Mouse (Mus musculus): ENCODE measurements at regions not wholly inside any gene's neighbourhood (a gene's known extent, or its start where the extent isn't known, plus 50 kb on each side); places are given as distances from the start of the nearest gene placed in this dataset.

DNA sequence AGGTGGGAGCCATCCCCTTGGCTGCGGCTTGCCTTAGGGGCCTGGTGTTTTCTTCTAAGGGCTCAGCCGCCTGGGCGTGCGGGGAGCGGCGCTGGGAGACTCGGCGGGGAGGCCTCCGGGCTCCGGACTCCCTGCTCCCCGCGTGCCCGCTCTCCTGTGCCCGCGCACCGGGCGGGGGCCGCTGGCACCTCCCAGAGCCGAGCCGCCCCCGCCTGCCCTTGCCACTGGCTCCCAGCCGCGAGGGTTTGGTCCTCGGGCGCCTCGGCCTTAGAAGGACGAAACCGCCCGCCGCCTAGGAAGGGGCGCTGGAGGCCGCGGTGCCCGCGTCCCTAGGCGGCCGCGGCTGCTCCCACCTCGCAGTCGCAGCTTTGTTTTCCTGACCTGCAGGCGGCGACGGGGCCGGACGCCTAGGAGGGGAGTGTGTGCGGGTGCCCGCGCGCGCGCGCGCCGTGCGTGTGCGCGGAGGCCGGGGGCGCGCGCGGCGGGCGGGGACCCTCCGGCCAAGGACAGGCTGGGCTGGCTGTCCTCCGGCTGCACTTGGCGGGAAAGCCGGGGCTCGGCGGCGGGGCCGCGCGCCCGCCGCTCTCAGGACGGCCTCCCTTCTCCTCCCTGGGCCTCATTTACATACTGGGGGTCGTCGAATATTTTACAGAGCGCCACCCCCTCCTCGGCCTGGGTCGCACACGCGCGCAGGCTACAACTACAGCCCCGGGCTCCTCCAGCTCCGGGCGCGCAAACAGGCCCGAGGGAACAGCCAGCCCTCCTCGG lies 227.1 kb downstream of the Mef2c start:
- no peak for DNase-seq (ENCODE audit: low spot score)

DNA sequence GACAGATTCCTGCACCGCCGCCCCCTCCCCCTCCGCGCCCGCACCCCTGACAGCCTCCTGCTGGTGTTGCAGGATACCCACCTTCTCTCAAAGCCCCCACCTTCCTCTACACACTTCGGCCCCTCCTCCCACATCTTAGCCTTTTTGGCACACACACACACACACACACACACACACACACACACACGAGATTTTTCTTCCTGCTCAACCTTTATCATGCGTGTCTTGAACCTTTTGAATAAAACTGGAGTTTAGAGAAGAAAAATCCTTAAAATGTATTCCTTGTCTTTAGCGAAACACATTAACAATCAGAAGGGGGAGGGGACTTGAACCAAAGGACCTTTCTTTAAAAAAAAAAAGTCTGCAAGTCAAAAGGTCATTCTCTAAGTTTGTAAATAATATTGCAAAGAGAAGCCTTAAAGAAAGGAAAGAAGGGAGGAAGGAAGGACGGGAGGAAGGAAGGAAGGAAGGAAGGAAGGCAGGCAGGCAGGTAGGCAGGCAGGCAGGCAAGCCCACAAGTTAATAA lies 227.7 kb downstream of the Mef2c start:
- DNase-seq (ENCODE audit: low spot score), result no peak

DNA sequence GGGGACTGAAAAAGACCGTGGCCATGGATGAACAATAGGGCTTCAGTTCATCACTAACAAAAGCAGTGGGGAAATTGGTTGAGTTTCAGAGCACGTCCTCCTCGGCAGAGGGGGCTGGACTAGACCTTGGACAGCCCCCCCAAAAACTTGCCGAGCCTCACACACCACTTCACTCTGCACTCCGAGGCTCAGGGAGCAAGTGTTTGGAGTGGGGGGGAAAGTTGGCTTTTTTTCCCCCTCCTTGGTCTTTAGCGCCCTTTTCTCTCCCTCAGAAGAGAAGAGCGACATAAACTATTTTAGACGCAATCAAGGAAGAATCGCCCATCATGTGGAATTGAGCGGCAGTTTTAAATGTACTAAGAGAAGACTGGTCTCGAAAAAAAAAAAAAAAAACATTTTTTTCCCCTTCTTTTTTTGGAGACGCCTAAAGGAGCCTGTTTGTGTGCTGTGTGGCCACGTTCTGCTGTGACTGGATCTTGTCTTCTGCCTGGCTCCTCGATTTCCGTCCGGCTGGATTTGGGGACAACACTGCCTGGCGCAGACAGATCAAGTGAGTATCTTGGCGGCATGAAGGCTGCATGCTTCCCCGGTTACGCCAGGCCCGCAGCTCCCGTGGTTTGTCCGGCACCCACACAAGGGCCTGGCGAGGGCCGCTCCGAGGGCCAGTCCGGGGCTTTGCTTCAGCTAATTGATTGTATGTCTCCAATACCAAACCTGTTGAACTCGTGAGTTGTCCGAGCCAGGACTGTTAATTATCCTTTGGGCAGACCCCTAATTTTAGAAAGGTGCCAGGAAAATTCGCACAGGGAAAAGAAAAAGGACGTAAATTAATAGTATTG lies 228.7 kb downstream of the Mef2c start:
- no peak for DNase-seq (ENCODE audit: low spot score)

DNA sequence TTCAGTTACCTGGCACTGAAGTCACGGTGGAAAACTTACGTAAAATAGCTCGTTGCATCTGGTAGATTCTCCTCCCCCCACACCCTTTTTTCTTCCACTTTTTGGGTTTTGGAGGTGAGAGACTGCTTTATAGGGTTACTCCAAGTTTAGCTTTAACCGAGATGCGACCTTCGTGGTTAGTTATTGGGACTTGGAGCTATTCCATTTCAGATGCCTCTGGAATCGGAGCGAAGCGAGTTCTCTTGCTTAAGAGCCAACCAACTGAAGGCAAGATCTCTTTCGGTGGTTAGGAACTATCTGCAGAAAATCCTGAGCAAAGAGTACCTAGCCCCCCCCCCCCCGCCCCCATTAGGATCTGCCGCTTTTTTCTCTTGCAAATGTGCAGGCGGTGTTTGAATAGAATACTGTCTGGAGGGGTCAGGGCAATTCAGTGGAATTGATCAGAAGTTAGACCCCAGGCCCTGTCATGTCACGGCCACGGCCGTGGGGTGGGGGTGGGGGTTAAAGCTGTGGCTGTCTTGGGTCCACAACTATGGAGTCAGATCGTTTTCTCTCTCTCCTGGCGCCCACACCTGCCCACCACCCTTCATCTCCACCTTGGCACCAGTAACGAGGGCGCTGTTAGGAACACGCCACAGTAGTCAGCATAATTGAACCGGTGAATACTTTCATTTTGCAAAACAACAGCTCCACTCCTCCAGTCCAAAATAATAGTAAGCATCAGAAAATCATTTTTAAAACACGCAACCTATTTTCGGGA lies 229.6 kb downstream of the Mef2c start:
- DNase-seq (ENCODE audit: low spot score), result no peak

DNA sequence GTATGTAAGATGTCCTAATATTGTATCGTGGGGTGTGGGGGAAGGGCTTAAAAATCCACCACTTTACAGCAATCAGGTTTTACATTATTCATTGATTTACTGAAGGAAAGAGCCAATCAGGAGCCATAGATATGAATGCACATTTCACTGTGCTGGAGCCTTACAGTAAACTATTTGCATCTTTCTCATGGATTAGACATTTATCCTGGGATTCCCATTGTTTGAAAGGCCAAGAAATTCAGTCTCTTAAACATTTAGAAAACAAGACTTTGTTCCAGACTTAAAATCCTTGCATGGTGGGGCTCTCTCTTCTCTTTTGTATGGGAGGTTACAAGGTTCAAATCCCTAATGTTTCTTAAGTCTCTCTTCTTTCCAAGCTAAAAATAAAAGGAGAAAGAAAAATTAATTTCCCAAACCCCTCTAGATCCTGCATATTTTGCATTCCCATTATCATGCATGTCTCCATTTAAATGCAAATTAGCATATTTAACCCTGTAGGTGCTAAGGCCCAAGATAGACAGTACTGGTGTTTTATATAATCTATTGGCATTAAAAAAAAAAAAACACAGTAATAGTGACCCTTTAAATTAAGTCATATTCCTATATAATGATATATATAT lies 230.3 kb downstream of the Mef2c start:
- no peak for DNase-seq (ENCODE audit: low spot score)

DNA sequence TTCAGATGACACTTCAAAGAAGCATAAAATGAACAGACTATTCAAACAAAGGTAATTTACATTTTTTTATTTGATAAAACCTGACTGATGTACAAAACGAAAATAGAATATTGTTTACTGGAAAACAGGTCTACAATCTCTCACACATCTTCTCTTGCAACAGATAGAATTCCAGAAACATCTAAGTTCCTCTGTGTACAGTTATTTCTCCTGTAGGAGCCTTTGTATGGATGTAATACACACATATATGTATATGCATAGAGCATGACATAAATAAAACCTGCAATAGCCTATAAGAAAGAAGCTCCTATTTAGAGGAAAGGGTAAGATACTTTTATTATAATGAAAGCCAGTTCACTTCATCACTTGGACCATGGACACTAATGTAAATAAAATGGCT lies 230.8 kb downstream of the Mef2c start:
- no peak for DNase-seq (ENCODE audit: low spot score)

DNA sequence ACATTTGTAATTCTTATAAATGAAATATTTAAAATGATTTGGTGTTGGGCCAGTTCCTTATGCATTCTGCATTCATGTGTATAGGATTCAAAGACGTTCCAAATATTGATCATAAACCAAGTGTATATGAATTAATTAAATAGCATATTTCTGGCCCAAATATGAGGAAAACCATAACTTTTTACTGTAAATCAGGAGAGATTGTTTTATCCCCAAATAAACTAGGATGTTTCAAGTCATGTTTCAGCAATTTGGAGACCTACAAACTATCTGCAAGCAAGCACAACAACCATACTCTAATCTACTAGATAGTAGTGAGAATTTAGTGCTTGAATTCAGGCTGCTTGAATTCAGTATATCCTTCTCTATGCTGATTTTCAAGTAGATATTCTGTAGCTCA lies 231.3 kb downstream of the Mef2c start:
- no peak for DNase-seq (ENCODE audit: low spot score)

DNA sequence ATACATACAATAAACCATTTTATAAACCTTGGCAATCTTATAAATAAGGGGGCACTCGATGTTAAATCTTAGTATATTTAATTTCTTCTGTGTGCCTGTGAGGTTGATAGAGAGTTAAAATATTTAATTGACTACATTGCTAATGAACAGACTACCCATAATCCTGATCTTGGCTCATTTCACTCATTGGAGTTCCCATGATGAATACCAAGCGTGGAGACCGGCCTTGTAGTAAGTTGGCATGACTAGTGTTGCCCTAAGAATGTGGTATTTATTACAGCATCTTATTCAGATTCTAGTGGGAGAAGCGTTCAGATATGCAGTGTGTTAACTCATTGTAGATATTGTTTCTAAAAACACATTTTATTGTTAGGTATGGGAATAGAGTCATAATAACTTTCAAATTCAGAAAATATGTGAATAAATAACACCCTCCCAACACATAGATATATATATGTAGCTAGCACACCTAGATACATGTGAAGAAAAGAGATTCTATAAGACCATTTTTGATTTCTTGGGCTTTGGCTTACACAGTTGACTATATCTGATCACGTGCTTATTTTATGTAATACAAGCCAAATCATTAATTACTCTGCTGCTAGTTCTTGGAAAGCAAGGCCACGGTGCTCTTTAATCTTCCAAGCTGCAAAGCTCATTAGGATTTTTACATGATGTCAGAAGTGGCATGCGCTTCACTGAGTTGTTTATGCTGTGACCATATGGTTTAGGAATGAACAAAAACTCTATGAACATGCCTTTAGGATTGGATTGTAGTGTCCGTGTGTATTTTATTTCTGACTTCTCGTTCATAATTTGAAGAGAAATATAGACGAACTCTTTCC lies 232.0 kb downstream of the Mef2c start:
- no peak for DNase-seq (ENCODE audit: low spot score)

DNA sequence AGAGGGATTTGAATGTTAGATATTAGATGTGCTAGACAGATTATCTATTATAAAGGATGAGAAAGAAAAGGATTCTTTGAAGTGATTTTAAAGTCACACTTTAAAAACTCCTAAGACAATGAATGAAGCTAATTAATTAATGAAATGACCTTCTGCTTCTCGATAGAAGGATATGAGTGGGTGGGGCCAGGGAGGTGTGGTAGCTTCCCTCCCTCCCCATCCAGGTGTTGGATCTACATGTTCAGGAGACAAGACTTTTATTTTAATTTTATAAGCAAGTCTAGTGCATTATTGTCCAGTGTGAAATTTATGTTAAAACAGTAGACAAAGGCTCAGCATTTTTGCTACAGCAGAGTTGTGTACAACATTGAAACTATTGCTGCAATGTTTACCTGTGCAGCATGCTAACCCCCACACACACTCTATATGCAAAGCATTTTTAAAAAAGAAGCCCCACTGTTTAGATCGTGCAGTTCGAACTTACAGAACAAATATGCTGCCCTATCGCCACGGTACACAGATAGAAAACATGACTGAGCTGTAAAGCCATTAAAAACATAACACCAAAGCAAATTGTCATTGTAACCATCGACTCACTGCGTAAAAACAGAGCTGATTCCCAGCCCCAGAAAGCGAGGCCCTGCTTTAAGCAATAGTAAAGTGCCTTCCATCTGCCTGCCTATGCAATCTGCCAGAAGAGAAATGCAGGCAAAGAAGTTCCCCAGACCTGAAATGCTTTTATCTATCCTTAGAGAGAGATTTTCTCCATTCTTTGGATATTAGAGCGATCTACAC lies 233.4 kb downstream of the Mef2c start:
- no peak for DNase-seq (ENCODE audit: low spot score)

DNA sequence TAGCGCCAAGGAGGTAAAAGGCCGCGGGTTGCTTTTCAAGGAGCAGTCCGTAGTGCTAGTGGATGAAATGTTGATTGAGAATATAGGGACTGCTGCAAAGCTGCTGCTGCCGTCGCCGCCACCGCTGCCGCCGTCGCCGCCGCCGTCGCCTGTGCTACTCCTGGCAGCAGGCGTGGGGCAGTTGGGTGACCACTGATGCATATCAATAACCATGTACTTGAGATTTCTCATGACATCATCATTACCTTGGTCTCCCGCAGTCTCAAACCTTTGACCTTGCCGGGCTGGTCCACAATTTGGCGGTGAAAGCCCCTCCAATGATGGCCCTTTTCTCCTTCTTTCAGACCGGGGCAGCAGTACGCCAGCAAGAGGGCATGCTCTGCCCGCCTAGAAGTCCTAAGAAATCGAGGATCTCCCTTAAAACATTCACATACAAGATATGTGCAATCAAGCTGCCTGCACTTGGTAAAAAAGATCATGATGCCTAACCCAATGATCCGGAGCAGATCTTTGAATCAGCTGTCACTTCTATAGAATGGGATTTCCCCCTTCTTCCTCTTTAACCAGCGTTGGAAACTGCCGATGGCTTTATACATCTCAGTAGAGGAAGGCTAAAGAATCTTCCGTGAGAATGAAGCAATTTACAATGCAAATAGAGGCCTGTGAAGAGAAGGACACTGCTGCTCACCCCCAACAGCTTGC lies 234.1 kb downstream of the Mef2c start:
- no peak for DNase-seq (ENCODE audit: low spot score)

DNA sequence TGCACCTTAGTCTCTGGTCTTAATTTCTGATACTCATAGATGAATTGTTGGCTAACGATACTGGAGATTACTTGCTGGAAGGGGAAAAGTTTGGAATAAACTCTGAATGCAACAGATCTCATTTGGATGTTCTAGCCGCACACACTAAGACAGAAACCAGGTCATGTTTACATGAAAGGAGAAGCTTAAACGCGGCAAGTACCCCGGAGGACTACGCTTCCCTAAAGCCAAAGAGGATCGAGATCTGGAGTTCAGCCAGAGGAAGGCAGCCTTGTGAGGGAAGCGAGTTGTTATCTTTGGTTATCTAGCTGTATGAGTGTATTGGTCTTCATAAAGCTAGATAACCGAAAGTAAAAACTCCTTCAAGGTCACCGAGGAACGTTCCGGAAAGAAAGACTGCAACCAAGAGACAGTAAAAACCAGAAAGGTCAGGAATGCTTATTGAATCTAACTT lies 234.7 kb downstream of the Mef2c start:
- DNase-seq (ENCODE audit: low spot score), result no peak

DNA sequence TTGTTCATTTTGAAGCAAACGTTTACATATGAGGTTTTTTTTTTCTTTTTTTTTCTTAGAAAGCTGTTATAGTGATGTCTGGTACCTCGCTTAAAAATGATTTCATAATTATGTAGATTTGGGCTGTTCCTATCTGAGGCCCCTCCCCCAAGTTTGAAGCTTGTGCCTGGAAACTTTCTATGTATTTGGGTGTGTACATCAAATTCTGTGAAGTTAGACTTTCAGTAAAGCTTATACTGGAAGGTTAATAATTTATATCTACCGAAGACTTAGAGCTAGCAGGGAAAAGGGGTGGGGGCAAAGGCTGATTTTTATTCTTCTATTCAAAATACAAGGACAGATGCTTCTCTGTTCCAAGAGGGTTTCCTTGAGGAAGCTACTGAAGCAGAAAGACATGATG lies 235.3 kb downstream of the Mef2c start:
- no peak for DNase-seq (ENCODE audit: low spot score)

DNA sequence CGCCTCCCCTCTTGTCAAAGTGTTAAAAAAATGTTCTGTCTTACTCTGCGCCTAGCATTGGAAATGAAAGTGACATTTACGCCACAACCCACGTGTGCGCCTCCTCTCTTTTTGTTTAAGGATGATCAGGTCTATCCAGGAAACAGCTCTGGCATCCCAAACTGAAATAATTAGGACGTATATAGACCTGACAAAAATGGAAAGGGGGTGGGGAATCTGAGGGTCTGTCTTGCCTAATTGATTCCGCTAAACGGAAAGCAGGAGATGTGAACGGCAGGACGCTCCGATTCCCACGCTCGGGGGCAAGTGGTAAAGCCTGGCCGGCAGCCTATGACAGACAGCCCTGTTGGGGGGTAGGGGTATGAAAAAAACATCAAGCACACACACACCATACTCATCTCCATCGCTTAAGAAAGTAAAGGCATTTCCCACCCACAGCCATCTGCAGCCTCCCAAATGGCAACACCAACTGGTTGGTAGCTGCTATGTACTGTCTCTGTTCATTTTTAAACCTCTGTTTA lies 235.8 kb downstream of the Mef2c start:
- no peak for DNase-seq (ENCODE audit: low spot score)

DNA sequence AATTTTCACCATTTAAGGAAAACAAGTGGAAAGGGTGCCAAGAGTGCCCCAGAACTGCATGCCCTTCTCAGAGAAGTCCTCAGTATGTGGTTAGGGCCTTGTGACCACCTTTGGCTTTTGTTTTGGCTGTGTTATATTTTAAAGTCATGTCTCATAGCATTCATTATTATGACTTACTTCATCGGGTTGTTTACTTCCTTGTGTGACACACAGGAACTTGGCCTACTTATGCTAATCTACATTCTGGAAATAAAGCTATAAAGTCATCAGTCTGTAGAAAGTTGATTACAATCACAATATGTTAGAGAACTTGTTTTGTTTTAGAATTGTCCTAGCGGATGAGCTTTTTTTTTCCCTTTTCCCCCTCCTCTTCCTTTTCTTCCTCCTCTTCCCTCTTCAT lies 236.3 kb downstream of the Mef2c start:
- DNase-seq (ENCODE audit: low spot score), result no peak

DNA sequence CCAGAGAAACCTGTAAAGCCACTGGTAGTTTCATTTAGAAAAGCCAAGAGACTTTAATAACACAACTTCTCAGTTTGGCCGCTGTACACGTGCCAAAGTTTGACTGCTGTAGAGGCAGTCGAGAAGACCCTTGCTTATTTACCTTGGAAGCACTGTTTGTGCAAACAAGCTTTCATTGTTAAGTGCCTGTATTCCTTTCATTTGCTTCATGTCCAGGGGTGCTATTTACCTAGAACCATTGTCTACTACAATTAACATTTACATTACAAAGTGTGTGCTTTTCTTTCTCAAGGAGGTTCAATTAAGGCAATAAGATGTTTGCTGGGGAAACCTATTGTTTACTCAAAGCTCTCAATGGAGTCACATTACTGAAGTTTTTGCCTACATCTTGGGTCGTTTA lies 236.9 kb downstream of the Mef2c start:
- DNase-seq (ENCODE audit: low spot score), result no peak

DNA sequence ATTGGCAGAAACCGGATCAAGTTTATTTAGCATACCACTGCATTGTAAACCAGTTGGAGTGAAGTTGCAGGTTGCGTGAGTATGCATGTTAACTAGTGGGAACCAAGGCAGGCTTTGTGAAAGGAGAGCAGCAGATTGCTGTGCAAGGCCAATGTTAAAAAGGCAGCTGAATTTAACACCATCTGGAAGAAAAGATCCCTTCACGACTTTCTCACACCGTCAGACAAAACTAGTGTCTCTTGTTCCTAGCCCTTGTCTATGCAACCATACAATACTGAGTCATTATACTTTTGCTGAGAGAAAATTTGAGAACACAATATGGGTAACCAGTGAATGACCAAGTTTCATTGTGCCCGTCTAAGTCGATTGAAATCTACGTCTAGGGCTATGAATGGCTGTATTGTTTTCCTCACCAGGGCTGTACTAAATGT lies 237.8 kb downstream of the Mef2c start:
- DNase-seq (ENCODE audit: low spot score), result no peak

DNA sequence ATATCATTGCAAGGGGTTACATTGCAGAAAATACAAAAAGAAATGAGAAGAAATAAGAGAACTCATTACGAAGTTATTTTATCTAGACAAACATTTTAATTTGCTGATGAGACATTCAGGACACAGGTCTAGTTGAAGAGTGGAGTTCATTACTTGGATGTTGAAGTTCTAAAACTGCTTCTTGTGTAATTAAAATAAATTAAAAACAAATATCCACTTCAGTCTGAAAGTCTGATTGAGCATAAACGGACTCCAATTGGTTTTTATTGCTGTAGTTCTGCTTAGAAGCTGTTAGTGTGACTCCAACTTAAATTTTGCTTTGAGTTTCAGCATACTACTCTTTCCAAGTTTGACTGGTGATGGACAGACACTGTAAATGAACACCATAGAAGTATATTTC lies 238.3 kb downstream of the Mef2c start:
- DNase-seq (ENCODE audit: low spot score), result no peak

DNA sequence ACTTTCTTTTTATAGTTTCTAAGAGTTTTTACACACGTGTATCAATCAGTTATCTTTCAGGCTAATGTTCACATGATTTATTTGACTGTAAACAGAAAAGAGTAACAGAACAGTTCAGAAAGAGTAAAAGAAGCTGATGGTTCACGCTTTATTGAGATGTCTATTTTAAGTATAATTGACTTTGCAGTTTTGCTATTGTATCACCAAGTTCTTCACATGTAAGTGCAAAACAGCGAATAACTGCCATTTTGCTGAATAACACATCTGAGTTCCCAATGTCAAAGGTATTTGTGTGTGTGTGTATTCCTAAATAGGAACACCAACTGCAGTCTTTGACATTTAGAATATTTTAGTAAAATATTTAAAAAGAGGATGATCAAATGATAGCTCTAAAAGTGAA lies 238.7 kb downstream of the Mef2c start:
- no peak for DNase-seq (ENCODE audit: low spot score)

DNA sequence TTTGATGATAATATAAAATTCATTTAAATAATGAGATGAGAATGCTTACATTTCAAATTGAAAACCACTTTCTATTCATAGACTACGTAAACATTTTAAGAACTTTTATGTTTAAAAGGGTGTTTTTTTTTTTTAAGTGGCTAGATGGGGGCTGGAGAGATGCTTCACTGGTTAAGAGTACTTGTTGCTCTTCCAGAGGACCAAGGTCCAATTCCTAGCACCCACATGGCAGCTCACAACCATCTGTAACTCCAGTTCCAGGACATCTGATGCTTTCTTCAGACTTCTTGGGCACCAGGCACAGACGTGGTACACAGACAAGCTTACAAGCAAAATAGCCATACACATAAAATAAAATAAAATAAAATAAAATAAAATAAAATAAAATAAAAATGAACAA lies 239.5 kb downstream of the Mef2c start:
- DNase-seq (ENCODE audit: low spot score), result no peak

Data from left cerebral cortex, adult 11 months (tissue).